Mouse (Mus musculus) myocyte (in vitro differentiated cells): ENCODE results near the gene Hmx2.

ENCODE experiments used
- MYOG ChIP-seq, 3 experiments: IDR thresholded peaks; one replicate each; pipeline ENCODE4 v1.6.1; 2011; ENCODE audit warnings: control low read depth in 2 of 3, low read depth in 2 of 3, mild to moderate bottlenecking in 2 of 3; ENCODE audit not compliant: insufficient read length in 2 of 3, control insufficient read depth in 1 of 3, insufficient read depth in 1 of 3
- POLR2A ChIP-seq: IDR thresholded peaks from one replicate; pipeline ENCODE4 v1.6.1; 2011; ENCODE audit warnings: low read depth, mild to moderate bottlenecking, control low read depth, moderate library complexity; ENCODE audit not compliant: insufficient read length
- TCF3 ChIP-seq: IDR thresholded peaks from one replicate; pipeline ENCODE4 v1.6.1; 2011; ENCODE audit warnings: low read depth, control low read depth; ENCODE audit not compliant: insufficient read length

DNA sequence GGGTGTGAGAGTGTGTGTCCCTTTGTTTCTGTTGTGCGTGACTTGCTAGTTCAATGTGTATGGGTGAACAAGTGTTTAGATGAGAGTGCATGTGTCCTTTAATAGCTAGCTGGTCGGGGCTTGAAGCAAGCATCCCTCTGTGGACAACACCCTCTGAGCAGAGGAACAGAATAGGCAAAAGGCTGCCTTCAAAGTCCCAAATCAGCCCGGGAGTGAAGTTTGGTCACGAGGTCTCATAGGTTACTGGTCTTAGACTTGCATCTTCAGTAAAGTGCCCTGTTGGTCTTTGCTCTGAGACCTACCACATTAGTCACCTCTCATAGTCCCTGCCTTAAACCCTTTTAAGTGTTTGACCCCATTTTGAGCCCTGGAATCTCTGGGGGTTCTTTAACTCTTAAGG, 2.9 kb downstream of the Hmx2 start:
- TF ChIP-seq POLR2A = no peak
- no peak for TF ChIP-seq TCF3
- no peak for TF ChIP-seq MYOG (IDR thresholded peaks at IDR 0.05; ENCODE audit: control insufficient read depth in 1 of 3, insufficient read depth in 1 of 3, insufficient read length in 2 of 3, low read depth in 2 of 3)
